Mouse (Mus musculus): ENCODE measurements around the gene Klf12. TPM values are rescaled to one million over a fixed set of nuclear protein-coding genes. Genes with fewer than 3 reads are reported as not detected.

The Klf12 gene
- polyA plus RNA-seq, 1 experiment: 1.1 TPM

GRCm38 (mm10) chr14:100069543-100070090 is 214.9 kb downstream of the Klf12 start:
- 76% methylated on average over 2 of the region's 2 CpGs for WGBS
- DNase-seq (ENCODE audit: low read depth, low spot score): no peak

DNA sequence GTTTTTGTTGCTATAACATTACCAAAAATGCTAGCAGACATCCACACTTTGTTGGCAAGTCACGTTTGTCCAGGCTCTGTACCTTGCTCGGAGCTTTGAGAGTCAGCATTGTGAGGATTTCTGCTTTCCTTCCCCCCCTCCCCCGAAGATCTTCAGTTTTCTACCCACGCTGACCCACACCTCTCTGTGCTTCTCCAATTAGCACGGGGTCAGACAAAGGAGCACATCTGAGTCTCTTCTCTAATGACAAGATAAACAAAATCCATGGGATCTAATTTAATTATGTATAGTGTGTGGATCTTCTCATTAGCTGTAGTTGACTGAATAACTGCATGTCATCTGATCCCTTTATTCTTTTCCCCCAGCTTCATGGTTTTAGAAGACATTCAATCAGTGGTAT is 215.8 kb downstream of the Klf12 start:
- 73% methylated on average over 5 of the region's 5 CpGs for WGBS
- DNase-seq (ENCODE audit: low read depth, low spot score): no peak

GRCm38 (mm10) chr14:100062516-100062915 is 222.0 kb downstream of the Klf12 start:
- WGBS: 95% methylated on average over 1 of the region's 1 CpGs
- DNase-seq (ENCODE audit: low read depth, low spot score): no peak

GRCm38 (mm10) chr14:100054150-100054549 is 230.3 kb downstream of the Klf12 start:
- 77% methylated on average over 2 of the region's 2 CpGs for WGBS
- DNase-seq (ENCODE audit: low read depth, low spot score): no peak

GRCm38 (mm10) chr14:100053456-100053855 is 231.0 kb downstream of the Klf12 start:
- 48% methylated on average over 4 of the region's 4 CpGs for WGBS
- no peak for DNase-seq (ENCODE audit: low read depth, low spot score)

- WGBS: 70% methylated on average over 2 of the region's 2 CpGs
- DNase-seq (ENCODE audit: low read depth, low spot score): no peak
These were observed 231.6 kb downstream of the Klf12 start for GRCm38 (mm10) chr14:100052876-100053275.

DNA sequence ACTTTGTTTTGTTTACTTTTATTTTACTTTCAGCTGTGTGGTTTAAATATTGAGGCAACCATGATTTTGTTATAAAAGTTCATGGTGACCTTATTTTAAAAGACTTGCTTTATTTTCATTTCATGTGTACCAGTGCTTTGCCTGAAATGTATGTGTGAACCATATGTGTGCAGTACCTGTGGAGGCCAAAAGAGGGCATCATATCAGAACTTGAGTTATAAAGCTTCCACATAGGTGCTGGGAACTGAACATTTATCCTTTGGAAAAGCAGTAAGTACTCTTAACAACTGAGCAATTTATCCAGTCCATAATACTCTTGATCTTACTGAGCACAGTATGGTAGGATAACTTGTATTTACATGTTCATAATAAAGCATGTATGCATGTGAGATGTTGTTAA is 239.0 kb downstream of the Klf12 start:
- DNase-seq (ENCODE audit: low read depth, low spot score): no peak

GRCm38 (mm10) chr14:100041823-100042222 is 242.7 kb downstream of the Klf12 start:
- WGBS: 60% methylated on average over 6 of the region's 6 CpGs
- no peak for DNase-seq (ENCODE audit: low read depth, low spot score)

- WGBS: 70% methylated on average over 6 of the region's 6 CpGs
- no peak for DNase-seq (ENCODE audit: low read depth, low spot score)
These were observed 257.8 kb downstream of the Klf12 start for GRCm38 (mm10) chr14:100026671-100027070.

DNA sequence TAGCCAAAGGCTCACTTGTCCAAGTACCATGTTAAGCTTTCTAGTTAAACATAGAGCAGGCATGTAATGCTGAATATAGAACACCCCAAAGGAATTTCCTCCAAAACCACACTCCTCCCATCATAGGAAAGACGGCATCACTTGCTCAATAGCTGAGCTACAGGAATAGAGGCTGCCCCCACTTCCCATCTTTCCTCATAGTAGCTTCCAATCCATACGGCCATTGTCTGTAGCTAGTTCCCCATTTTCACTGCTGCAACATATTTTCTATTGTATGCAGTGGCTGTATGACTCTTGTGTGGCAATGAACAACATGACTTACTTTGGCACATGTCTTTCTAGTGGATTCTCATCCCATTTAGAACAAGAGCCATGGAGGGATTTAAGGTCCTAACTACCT is 267.3 kb downstream of the Klf12 start:
- DNase-seq (ENCODE audit: low read depth, low spot score): no peak
- WGBS: 89% methylated on average over 2 of the region's 2 CpGs

DNA sequence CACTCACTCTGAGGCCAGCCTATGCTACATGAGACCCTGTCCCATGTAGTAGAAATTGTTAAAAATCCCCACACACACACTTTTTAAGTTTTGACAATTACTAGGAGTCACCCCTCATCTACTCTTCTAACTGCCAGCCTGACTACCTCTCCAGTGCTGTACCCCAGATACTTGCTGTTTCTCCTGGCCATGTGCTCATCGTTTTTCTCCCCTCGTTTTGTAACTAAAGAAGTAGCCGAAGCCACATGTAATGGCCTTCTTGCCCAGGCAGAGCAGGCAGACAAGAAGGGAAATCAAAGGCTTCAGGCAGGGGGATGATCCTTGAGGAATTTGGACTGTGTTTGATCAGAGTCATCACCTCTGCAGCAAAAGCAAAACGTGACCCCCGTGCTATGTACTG is 274.0 kb downstream of the Klf12 start:
- 74% methylated on average over 5 of the region's 5 CpGs for WGBS
- DNase-seq (ENCODE audit: low read depth, low spot score): no peak

DNA sequence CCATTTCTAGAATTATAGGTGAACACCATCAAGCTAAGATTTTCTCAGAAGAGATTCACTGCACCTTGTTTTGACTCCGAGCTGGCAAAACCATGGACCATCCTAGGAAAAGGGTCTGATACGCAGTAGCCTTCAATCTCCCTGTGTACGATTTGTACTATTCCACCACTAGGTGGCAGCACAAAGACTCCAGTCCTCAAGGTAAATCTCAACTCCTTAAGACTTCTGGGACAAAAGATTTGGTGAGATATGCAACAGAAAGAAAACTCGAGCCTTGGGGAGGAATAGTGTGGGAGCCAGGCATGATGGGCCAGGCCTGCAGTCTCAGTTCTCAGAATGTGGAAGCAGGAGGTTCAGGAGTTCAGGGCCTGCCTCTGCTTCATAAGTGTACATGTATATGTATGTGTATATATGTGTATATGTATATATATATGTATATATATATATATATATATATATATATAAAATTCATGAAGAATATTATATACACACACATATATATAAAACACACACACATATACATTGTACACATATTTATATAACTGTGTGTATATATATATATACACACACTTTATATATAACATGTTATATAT is 274.6 kb downstream of the Klf12 start:
- peak; percentile 25 for DNase-seq (ENCODE audit: low read depth, low spot score)
- WGBS: 41% methylated on average over 4 of the region's 4 CpGs

- no peak for DNase-seq (ENCODE audit: low read depth, low spot score)
- WGBS: 72% methylated on average over 7 of the region's 7 CpGs
These were observed 301.0 kb downstream of the Klf12 start for GRCm38 (mm10) chr14:99983510-99983909.

DNA sequence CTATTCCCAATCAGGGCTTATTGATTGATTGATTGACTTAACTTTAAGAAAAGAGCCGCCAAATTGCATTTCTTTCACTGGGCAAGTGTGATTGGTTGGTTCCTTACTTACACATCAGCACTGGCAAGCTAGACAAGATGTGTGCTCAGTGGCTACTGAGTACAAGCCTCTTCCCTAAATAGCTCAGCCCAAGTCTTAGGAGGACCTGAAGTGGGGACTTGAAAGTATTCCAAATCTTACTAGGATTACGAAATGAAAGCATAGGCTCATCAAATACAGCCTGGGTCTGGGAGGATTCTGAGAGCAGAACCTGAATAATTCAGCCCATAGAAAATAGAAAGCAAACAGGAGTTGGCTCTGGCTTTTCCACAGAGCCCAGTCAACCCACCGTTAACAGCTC is 303.3 kb downstream of the Klf12 start:
- 80% methylated on average over 3 of the region's 3 CpGs for WGBS
- no peak for DNase-seq (ENCODE audit: low read depth, low spot score)

- 80% methylated on average over 4 of the region's 4 CpGs for WGBS
- no peak for DNase-seq (ENCODE audit: low read depth, low spot score)
These were observed 316.6 kb downstream of the Klf12 start for GRCm38 (mm10) chr14:99967920-99968319.

- WGBS: 84% methylated on average over 10 of the region's 10 CpGs
- DNase-seq (ENCODE audit: low read depth, low spot score): no peak
These were observed 323.8 kb downstream of the Klf12 start for GRCm38 (mm10) chr14:99960500-99961229.

GRCm38 (mm10) chr14:99955133-99955532 is 329.3 kb downstream of the Klf12 start:
- DNase-seq (ENCODE audit: low read depth, low spot score): no peak
- WGBS: 91% methylated on average over 4 of the region's 4 CpGs

DNA sequence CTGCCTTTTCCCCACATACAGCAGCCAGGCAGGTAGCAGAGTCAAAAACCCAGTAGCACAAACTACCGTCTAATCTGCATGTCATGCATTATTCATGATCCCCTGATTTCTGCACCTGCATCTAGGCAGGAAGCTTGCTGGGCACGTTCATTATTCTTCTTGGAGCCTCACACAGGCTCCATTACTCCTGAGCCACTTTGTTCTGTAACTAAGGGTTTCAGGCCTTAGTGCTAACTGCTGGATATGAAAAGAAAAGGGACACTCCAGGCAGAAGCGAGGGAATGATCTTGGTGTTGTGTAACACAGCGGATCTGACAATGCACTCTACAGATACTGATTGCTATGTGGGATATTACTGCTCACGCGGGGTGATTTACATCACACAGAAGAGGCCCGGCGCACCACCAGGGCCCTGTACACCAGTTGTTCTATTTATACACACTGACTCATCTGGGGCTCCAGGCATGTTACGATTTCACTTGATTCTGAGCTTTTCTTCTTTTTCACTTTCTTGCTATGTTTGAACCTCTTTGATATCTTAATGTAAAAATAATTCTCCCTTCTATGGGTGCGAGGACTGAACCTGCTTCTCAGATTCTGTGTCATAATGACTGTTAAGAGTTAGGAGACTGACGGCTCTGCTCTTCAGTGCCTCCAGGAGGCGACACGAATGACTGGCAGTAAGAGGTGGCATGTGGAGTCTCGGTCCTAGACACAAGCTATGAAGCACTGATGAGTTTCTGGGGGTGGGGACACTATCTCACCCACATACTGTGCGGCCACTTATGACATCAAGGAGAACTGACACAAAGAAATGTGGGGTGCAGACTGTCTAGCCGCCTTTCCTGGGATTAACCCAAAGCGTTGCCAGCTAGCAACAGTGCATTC is 340.0 kb downstream of the Klf12 start:
- WGBS: 84% methylated on average over 17 of the region's 17 CpGs
- DNase-seq (ENCODE audit: low read depth, low spot score): no peak

DNA sequence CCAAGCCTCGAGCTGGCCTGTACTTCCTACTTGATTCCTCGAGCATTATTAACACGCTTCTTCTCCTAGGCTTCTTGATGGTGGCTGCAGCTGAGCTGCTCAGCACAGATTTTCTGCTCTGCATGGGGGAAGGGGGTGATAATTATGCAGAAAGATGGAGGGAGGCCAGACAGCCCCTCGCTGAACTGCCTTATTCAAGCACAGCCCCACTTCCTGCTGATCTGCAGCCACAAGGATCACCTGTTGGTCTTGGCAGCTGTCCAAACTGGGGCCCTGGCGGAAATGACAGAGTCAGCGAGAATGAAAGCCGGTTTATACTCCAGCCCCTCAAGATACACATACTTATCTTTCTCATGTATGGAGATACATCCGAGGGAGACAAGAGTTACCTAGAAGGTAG is 341.3 kb downstream of the Klf12 start:
- peak; percentile 14 for DNase-seq (ENCODE audit: low read depth, low spot score)
- 19% methylated on average over 8 of the region's 8 CpGs for whole genome bisulfite sequencing

GRCm38 (mm10) chr14:99933456-99933855 is 351.0 kb downstream of the Klf12 start:
- DNase-seq (ENCODE audit: low read depth, low spot score): peak; percentile 4
- 39% methylated on average over 5 of the region's 5 CpGs for WGBS
